Mouse (Mus musculus) kidney, postnatal 0 days (tissue): ENCODE measurements around the gene Cblb. TPM values are rescaled to one million over a fixed set of nuclear protein-coding genes. Genes with fewer than 3 reads are reported as not detected.

ENCODE experiments used
- ATAC-seq: fragments of 200-750 bp; cut with Nextera tagmentation; replicated peaks from 2 replicates; pipeline ENCODE4 v1.8.0; 2017; ENCODE audit warnings: low read depth, moderate number of reproducible peaks, moderate TSS enrichment, moderate library complexity; ENCODE audit not compliant: low FRiP score
- DNase-seq: peaks from one replicate; pipeline ENCODE4 v3.0.0-alpha.2; 2016; ENCODE audit warnings: low spot score
- H3K27ac ChIP-seq: fragments of 300-500 bp; sonication (generic); 2 replicates; pipeline ENCODE4 v1.5.1; 2014; ENCODE audit warnings: mild to moderate bottlenecking
- H3K27me3 ChIP-seq: fragments of 300-500 bp; sonication (generic); 2 replicates; pipeline ENCODE4 v1.6.1; 2014; ENCODE audit warnings: low read length, mixed read lengths; ENCODE audit not compliant: insufficient read depth
- H3K36me3 ChIP-seq: fragments of 300-500 bp; sonication (generic); 2 replicates; pipeline ENCODE4 v1.6.1; 2014; ENCODE audit warnings: low read length, mixed read lengths; ENCODE audit not compliant: insufficient read depth
- H3K4me1 ChIP-seq: fragments of 300-500 bp; sonication (generic); replicated peaks from 2 replicates; pipeline ENCODE4 v1.6.1; 2014; ENCODE audit warnings: antibody characterized with exemption, low read length, mixed read lengths; ENCODE audit not compliant: insufficient read depth
- H3K4me2 ChIP-seq: fragments of 300-500 bp; sonication (generic); 2 replicates; pipeline ENCODE4 v1.6.1; 2014; ENCODE audit warnings: mild to moderate bottlenecking, low read length, moderate library complexity, mixed read lengths
- H3K4me3 ChIP-seq: fragments of 300-500 bp; sonication (generic); replicated peaks from 2 replicates; pipeline ENCODE4 v1.5.1; 2014; ENCODE audit warnings: low read depth, low read length
- H3K9ac ChIP-seq: fragments of 300-500 bp; sonication (generic); 2 replicates; pipeline ENCODE4 v1.6.1; 2014; ENCODE audit warnings: low read depth, low read length
- H3K9me3 ChIP-seq: fragments of 300-500 bp; sonication (generic); replicated peaks from 2 replicates; pipeline ENCODE4 v1.6.1; 2016; ENCODE audit warnings: low read length, inconsistent platforms, mixed read lengths
- CTCF ChIP-seq: IDR thresholded peaks from 2 replicates; pipeline ENCODE4 v1.5.1; 2016; ENCODE audit warnings: antibody characterized with exemption, low read depth, mild to moderate bottlenecking, moderate library complexity
- WGBS: fragments of 180-500 bp; shearing (Covaris S2); extraction: QIAGEN DNeasy Blood & Tissue Kit; methylation state at CpG from one replicate; pipeline ENCODE4 v1.1.7; 2014; 5-methylcytosine and 5-hydroxymethylcytosine counted together
- polyA plus RNA-seq: library from polyadenylated mRNA; unstranded; fragments of >200 nt; fragmentation: Nextera tagmentation; extraction: Ambion mirVana; gene quantifications from 2 replicates; pipeline ENCODE4 v1.2.1, GENCODE M21; 2015

The Cblb gene
- polyA plus RNA-seq, 1 experiment from 2014 or later = 7.1 TPM

DNA sequence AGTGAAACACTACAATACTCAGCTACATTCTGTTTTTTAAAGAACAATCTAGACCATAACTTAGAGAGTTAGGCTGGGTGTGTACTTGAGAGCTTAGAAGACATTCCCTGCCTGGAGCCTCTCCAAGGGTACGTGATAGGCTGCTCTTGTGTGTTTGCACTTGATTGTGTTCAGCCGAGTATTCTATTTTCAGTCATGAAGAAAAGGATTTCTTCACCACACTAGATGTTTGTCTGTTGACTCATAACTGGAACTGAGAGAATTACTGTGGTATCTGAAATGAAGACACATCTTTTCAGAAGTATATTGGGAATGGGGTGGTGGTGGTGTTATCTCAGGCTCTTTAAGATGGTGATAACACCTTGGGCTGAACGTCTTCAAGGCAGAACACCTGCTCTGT is 64.6 kb downstream of the Cblb start:
- DNase-seq = no peak

DNA sequence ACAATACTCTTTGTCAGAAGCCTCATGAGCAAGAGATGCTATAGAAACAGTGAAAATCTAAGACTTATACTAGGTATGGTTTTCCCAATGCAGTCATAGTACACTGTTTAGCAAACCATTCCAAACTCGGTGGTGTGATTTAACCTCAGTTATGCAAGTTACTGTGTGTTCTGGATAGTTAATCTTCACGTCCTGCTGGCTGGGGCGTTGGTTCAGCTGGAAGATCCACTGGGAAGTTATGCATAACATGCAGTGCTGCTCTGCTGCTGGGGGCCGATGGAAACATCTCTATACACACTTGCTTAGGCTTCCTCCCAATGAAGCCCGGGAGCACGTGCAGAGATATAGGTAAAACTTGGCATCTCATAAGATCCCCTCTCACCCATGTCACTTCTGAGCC is 69.4 kb downstream of the Cblb start:
- ATAC-seq (no peak), DNase-seq (no peak)
- WGBS = 63% methylated on average over 6 of the region's 6 CpGs

More for the DNA sequence above, 64.6 kb downstream of the Cblb start:
- TF ChIP-seq CTCF = no peak
- Histone ChIP-seq H3K9ac (no peak overlapping the region), H3K4me3 (no peak overlapping the region), H3K36me3 (no peaks in the 10 kb centered on the region), H3K4me1 (peaks cover 11% of the 10 kb centered on the region), H3K27me3 (no peaks in the 10 kb centered on the region), H3K27ac (no peak overlapping the region), H3K4me2 (no peak overlapping the region), H3K9me3 (no peaks in the 10 kb centered on the region)
- 76% methylated on average over 3 of the region's 3 CpGs for WGBS
- no peak for ATAC-seq

GRCm38 (mm10) chr16:52104608-52105007 is 73.6 kb downstream of the Cblb start:
- H3K27ac ChIP-seq = no peak overlapping the region
- no peak overlapping the region for H3K9ac ChIP-seq
- no peaks in the 10 kb centered on the region for H3K27me3 ChIP-seq
- no peaks in the 10 kb centered on the region for H3K9me3 ChIP-seq
- no peak overlapping the region for H3K4me3 ChIP-seq
- H3K4me2 ChIP-seq = no peak overlapping the region
- WGBS = 77% methylated on average over 9 of the region's 9 CpGs
- ATAC-seq (no peak), DNase-seq (no peak)
- H3K36me3 ChIP-seq = no peaks in the 10 kb centered on the region
- no peak for TF ChIP-seq CTCF
- H3K4me1 ChIP-seq = no peaks in the 10 kb centered on the region

More for the DNA sequence above, 69.4 kb downstream of the Cblb start:
- Histone ChIP-seq H3K4me1 (no peaks in the 10 kb centered on the region), H3K4me2 (no peak overlapping the region), H3K27ac (no peak overlapping the region), H3K27me3 (no peaks in the 10 kb centered on the region), H3K4me3 (no peak overlapping the region), H3K36me3 (no peaks in the 10 kb centered on the region), H3K9me3 (no peaks in the 10 kb centered on the region), H3K9ac (no peak overlapping the region)
- no peak for TF ChIP-seq CTCF

- 86% methylated on average over 5 of the region's 5 CpGs for WGBS
- Histone ChIP-seq H3K9ac (no peak overlapping the region), H3K4me3 (no peak overlapping the region), H3K27ac (no peak overlapping the region), H3K4me1 (no peaks in the 10 kb centered on the region), H3K36me3 (peaks cover 3% of the 10 kb centered on the region), H3K9me3 (no peaks in the 10 kb centered on the region), H3K4me2 (no peak overlapping the region), H3K27me3 (no peaks in the 10 kb centered on the region)
- no peak for ATAC-seq
- no peak for DNase-seq
- TF ChIP-seq CTCF = no peak
Observed at GRCm38 (mm10) chr16:52107836-52108235, 76.8 kb downstream of the Cblb start.

GRCm38 (mm10) chr16:52114473-52114872 is 83.4 kb downstream of the Cblb start:
- Histone ChIP-seq H3K36me3 (peaks cover 4% of the 10 kb centered on the region), H3K9ac (no peak overlapping the region), H3K9me3 (no peaks in the 10 kb centered on the region), H3K4me1 (no peaks in the 10 kb centered on the region), H3K27me3 (no peaks in the 10 kb centered on the region), H3K27ac (no peak overlapping the region), H3K4me2 (no peak overlapping the region), H3K4me3 (no peak overlapping the region)
- TF ChIP-seq CTCF = no peak
- DNase-seq (no peak), ATAC-seq (no peak)
- WGBS = 38% methylated on average over 4 of the region's 4 CpGs

GRCm38 (mm10) chr16:52119003-52119402 is 88.0 kb downstream of the Cblb start:
- Histone ChIP-seq H3K27me3 (no peaks in the 10 kb centered on the region), H3K9ac (no peak overlapping the region), H3K4me1 (no peaks in the 10 kb centered on the region), H3K4me2 (no peak overlapping the region), H3K36me3 (no peaks in the 10 kb centered on the region), H3K9me3 (no peaks in the 10 kb centered on the region), H3K27ac (no peak overlapping the region), H3K4me3 (no peak overlapping the region)
- ATAC-seq = no peak
- no peak for DNase-seq
- no peak for TF ChIP-seq CTCF
- 78% methylated on average over 4 of the region's 4 CpGs for WGBS

GRCm38 (mm10) chr16:52124974-52125373 is 93.9 kb downstream of the Cblb start:
- ATAC-seq = no peak
- Histone ChIP-seq H3K27ac (no peak overlapping the region), H3K9me3 (no peaks in the 10 kb centered on the region), H3K4me2 (no peak overlapping the region), H3K4me1 (no peaks in the 10 kb centered on the region), H3K4me3 (no peak overlapping the region), H3K9ac (no peak overlapping the region), H3K27me3 (no peaks in the 10 kb centered on the region), H3K36me3 (no peaks in the 10 kb centered on the region)
- no peak for DNase-seq
- no peak for TF ChIP-seq CTCF
